Mouse (Mus musculus): ENCODE measurements around the gene Mrpl1.

Mrpl1 gene

GRCm38 (mm10) chr5:96207531-96207930, 1.8 kb upstream of the Mrpl1 start:
- DNase-seq (ENCODE audit: low spot score in 2 of 2): no peak

DNA sequence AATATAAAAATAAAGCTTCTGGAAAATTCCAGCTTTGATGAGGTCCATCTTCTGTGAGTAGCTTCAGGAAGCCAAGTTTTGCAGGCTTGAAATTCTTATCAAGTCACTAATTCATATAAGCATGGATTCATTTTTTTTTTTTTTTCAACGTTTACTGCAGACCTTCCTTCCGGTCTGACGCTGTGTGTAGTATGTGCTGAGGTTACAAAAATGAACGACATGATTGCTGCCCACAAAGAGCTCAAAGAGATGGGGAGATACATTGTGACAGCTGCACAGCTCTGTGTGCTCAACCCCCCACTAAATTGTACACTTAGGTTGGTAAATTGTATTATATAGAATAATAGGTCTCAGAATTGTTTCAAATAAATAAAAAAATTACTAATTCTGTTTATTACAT, 750 bp upstream of the Mrpl1 start:
- no peak for DNase-seq (ENCODE audit: low spot score in 2 of 2)

GRCm38 (mm10) chr5:96209916-96210583, 757 bp downstream of the Mrpl1 start:
- DNase-seq (ENCODE audit: low spot score in 2 of 2): peak; percentile 82 to 90

DNA sequence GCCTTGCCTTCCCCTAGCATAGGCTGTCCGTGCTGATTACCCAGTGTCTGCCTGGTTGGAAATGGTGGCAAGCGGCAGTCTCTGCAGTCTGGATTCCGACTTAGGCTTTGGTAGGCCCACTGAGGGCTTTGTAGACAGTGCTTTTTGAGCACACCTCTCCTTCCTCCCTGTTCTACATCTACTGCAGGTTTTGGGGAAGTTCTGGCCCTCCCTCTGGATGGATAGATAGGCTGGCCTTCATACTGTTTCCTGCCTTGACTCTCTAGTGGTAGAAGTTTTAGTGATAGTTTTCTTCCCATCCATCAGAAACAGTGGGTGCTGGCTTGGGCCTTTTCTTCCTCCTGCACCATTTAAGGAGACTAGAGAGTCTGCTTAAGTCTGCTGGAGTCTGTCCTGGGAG, 9.4 kb downstream of the Mrpl1 start:
- no peak for DNase-seq (ENCODE audit: low spot score in 2 of 2)

DNA sequence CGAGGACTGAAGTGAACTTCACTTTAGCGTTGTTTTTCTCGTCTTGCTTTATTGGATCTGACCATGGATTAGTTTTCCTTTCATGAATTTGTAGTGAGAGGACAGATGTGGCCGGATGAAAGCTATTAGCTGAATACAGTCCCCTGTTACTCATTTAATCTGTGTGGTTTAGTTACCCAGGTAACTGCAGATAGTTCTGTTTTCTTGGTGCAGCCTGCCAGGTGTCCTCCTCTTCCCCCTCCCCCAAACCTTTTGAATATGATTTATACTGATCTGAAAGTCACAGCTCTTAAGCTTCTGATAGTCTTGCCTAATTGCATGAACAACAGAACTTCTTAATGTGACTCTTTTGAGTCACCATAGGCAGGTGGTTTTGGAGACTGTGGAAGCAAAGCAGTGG, 10.2 kb downstream of the Mrpl1 start:
- DNase-seq (ENCODE audit: low spot score in 2 of 2): no peak

DNA sequence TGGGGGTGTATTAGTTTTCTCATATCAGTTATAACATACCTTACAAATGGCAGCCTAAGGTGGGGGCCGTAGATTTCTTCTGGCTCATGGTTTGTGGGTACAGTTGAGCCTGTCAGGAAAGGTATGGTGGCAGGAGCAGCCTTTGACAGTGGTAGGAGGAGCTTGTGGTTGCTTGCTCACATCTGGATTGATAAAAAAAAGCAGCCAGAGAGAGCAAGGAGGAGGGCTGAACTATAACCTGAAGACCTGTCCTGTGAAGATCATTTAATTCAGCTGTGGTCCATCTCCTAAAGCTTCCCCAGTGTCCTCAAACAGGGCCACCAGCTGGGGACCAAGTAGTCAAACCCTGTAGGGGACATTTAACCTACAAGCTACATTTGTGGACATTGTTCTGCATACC, 12.0 kb downstream of the Mrpl1 start:
- no peak for DNase-seq (ENCODE audit: low spot score in 2 of 2)

GRCm38 (mm10) chr5:96221812-96222585, 12.7 kb downstream of the Mrpl1 start:
- peak in 1 of 2 experiments; percentile 37 for DNase-seq (ENCODE audit: low spot score in 2 of 2)

GRCm38 (mm10) chr5:96222964-96223363, 13.7 kb downstream of the Mrpl1 start:
- DNase-seq (ENCODE audit: low spot score in 2 of 2): no peak

GRCm38 (mm10) chr5:96226490-96226889, 17.2 kb downstream of the Mrpl1 start:
- no peak for DNase-seq (ENCODE audit: low spot score in 2 of 2)

- no peak for DNase-seq (ENCODE audit: low spot score in 2 of 2)
Measured at GRCm38 (mm10) chr5:96228967-96229366, 19.7 kb downstream of the Mrpl1 start.

DNA sequence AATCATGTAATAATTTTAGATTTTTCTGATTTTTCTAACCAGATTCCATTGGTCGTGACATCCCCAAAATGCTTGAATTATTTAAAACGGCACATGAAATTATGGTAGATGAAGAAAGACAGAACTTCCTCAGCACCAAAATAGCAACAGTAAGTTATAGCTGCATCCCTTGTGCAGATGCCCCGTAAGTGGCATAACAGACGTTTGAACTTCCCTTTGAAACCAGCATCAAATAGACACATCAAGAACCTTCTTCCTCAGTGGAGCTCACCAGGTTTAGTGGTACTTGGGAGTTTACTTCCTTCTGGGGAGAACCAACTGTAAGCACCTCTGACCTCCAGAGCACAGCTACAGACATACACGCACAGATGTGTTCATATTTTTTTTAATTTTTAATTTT, 29.5 kb downstream of the Mrpl1 start:
- DNase-seq (ENCODE audit: low spot score in 2 of 2): no peak

DNA sequence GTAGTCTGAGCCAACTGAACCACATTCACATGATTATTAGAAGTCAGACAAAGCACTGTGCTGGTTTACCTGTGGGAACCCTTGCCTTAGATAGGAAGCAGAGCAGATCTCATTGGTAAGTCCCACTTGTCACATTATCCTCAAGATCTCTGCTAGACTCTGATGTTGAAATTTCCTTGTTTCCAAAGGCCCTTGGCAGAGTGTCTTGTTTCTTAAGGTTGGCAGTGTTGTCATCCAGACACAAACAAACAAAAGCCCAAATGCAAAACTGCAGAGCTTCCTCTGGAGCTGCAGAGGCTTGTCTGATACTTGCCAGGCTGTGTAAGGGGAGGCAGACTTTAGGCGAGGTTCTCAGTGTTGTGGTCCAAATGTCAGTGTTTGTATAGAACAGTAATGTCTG, 31.6 kb downstream of the Mrpl1 start:
- no peak for DNase-seq (ENCODE audit: low spot score in 2 of 2)

DNA sequence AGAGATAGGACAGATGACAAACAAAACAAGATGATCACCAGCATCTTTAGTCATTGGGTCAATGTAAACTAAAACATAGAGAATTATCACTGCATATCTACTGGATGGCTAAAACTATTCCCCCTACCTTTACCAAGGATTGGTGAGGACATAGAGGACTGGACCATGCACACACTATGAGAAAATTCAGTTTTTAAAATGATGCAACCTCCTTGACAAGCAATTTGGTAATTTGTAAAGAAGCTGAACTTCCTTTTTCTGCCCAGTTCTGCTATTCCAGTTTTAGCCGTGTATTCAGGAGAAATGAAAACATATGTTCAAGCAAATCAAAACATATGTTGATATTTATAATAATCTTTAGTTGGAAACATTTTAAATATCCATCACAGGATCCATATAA, 35.2 kb downstream of the Mrpl1 start:
- DNase-seq (ENCODE audit: low spot score in 2 of 2): no peak

DNA sequence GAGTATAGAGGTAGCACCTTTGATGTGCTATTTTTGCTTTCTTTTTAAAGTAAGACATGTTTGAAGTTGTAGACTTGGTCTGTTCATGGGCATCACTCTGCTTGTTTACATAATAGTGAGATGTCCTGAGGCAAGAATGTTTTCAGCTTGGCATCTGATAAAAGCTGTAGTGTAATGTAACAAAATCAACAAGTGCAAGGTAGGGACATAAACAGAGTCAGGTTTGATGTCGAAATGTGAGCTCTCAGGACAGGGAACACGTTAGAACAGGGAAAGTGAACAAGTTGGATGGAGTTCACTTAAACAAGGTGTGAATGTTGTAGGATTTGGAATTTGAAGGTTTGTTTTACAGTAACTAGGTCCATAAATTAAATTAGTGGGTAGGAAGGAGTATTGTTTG, 44.7 kb downstream of the Mrpl1 start:
- no peak for DNase-seq (ENCODE audit: low spot score in 2 of 2)

DNA sequence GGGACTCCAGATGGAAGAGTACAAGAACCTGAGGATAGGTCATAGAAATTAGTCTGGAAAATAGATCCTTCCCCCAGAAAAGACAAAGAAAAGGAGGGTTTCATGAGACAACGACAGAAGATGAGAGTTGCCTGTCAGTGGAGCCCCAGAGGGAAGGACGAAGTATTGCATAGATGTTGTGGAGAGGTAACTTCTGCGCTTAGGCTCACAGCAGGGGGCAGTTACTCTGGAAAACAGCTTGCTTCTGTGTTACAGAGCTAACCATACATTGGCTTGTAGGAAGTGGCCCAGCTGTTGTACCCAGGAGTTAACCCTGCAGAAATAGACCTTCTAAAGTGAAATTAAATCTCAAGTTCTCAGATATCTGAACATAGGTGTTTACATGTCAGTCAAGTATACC, 45.9 kb downstream of the Mrpl1 start:
- no peak for DNase-seq (ENCODE audit: low spot score in 2 of 2)

DNA sequence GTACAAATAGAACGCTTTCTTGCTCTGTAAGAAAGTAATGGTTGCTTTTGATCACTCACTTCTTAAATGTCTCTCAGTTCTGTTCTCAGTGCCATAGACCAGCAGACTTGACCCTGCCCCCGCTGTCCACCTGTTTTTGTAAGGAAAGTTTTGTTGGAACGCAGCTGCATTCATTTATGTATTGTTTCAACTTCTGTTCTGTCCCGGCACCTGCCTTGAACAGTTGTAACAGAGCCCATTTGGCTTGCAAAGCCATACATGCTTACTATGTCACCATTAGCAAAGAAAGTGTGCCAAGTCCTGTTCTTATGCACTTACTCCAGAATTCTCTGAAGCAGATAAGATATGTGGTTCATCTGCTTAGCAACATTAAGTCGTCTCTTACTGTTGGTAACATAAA, 48.9 kb downstream of the Mrpl1 start:
- no peak for DNase-seq (ENCODE audit: low spot score in 2 of 2)

- peak in 1 of 2 experiments; percentile 45 for DNase-seq (ENCODE audit: low spot score in 2 of 2)
Measured at GRCm38 (mm10) chr5:96267017-96267702, 57.9 kb downstream of the Mrpl1 start.

- no peak for DNase-seq (ENCODE audit: low spot score in 2 of 2)
Measured at GRCm38 (mm10) chr5:96271070-96271469, 61.8 kb downstream of the Mrpl1 start.

DNA sequence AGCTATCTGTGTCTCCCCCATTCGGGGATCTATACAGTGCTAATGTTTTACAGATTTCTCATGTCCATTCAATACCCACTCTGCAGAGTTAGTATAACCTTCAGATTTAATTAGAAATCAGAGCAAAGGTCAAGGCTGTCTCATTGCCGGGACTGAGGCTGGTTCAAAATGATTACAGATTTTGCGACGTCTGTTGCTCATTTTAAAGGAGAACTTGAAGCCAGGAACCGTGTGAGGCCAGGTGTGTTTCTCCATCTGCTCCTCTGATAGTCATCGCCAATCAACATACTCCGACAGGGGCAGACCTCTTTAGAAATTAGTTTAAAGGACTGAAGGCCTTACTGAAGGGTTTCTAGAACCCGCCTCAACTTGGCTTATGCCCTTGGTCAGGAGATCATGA, 96.5 kb downstream of the Mrpl1 start:
- DNase-seq (ENCODE audit: low spot score in 2 of 2): no peak

DNA sequence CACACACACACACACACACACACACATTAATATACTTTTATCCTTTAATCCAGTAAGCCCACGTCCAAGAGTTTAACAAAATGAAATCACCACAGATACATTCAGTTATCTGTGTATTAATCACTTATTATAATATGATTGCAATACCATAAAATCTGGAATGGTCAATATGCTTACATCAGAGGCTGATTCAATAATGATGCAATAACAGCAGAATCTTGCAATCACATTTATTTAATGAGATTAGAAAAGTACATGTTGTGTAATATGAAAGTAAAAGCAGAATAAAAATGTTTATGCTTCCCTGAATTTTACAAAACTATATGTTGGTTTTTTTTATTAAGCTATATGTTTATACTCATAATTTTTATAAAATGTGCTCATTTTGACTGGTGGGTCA, 97.0 kb downstream of the Mrpl1 start:
- no peak for DNase-seq (ENCODE audit: low spot score in 2 of 2)

- DNase-seq (ENCODE audit: low spot score in 2 of 2): no peak
Measured at GRCm38 (mm10) chr5:96306826-96307225, 97.5 kb downstream of the Mrpl1 start.

GRCm38 (mm10) chr5:96308086-96308485, 98.8 kb downstream of the Mrpl1 start:
- no peak for DNase-seq (ENCODE audit: low spot score in 2 of 2)

- DNase-seq (ENCODE audit: low spot score in 2 of 2): no peak
Measured at GRCm38 (mm10) chr5:96308645-96309044, 99.4 kb downstream of the Mrpl1 start.

All from spleen, postnatal 14 days (tissue).